Mouse (Mus musculus) kidney, embryonic 16.5 days (tissue): ENCODE results near the gene Hs3st6. TPM values are rescaled to one million over a fixed set of nuclear protein-coding genes. Genes with fewer than 3 reads are reported as not detected.
A peak's percentile ranks its signal among the peaks of the same experiment; 100 is the strongest.

Experiments used
- ATAC-seq: fragments of 200-750 bp; cut with Nextera tagmentation; 2 replicates; pipeline ENCODE4 v1.8.0; 2017; ENCODE audit warnings: moderate TSS enrichment; ENCODE audit not compliant: low FRiP score, low TSS enrichment
- H3K27ac ChIP-seq: fragments of 300-500 bp; sonication (generic); 2 replicates; pipeline ENCODE4 v1.5.1; 2014; ENCODE audit warnings: low read length
- H3K27me3 ChIP-seq: fragments of 300-500 bp; sonication (generic); 2 replicates; pipeline ENCODE4 v1.6.1; 2014; ENCODE audit warnings: low read length, control low read depth, mixed read lengths; ENCODE audit not compliant: insufficient read depth
- H3K36me3 ChIP-seq: fragments of 300-500 bp; sonication (generic); 2 replicates; pipeline ENCODE4 v1.6.1; 2014; ENCODE audit warnings: low read length, control low read depth, mixed read lengths; ENCODE audit not compliant: insufficient read depth
- H3K4me1 ChIP-seq: fragments of 300-500 bp; sonication (generic); 2 replicates; pipeline ENCODE4 v1.6.1; 2014; ENCODE audit warnings: low read length, control low read depth, mixed read lengths; ENCODE audit not compliant: insufficient read depth
- H3K4me2 ChIP-seq: fragments of 300-500 bp; sonication (generic); replicated peaks from 2 replicates; pipeline ENCODE4 v1.6.1; 2014; ENCODE audit warnings: low read depth, low read length
- H3K4me3 ChIP-seq: fragments of 300-500 bp; sonication (generic); 2 replicates; pipeline ENCODE4 v1.5.1; 2014; ENCODE audit warnings: mild to moderate bottlenecking, low read length
- H3K9ac ChIP-seq: fragments of 300-500 bp; sonication (generic); replicated peaks from 2 replicates; pipeline ENCODE4 v1.6.1; 2014; ENCODE audit warnings: low read length
- H3K9me3 ChIP-seq: fragments of 300-500 bp; sonication (generic); 2 replicates; pipeline ENCODE4 v1.6.1; 2016; ENCODE audit warnings: low read length, control low read depth
- WGBS: fragments of 180-500 bp; shearing (Covaris S2); extraction: QIAGEN DNeasy Blood & Tissue Kit; methylation state at CpG from one replicate; pipeline ENCODE4 v1.1.7; 2014; 5-methylcytosine and 5-hydroxymethylcytosine counted together
- polyA plus RNA-seq: library from polyadenylated mRNA; unstranded; fragments of >200 nt; fragmentation: Nextera tagmentation; extraction: Ambion mirVana; gene quantifications from 2 replicates; pipeline ENCODE4 v1.2.1, GENCODE M21; 2015

The Hs3st6 gene
- polyA plus RNA-seq, 1 experiment from 2014 or later, result 23.0 TPM

GRCm38 (mm10) chr17:24738238-24738637, 14.6 kb upstream of the Hs3st6 start:
- Histone ChIP-seq H3K4me1 (peaks cover 20% of the 10 kb centered on the region), H3K4me2 (no peak overlapping the region), H3K36me3 (0 out of 2 replicates have a peak, but pooled peaks cover 3% of the 10 kb centered on the region), H3K9me3 (no peaks in the 10 kb centered on the region), H3K9ac (no peak overlapping the region), H3K4me3 (no peak overlapping the region), H3K27me3 (no peaks in the 10 kb centered on the region), H3K27ac (no peak overlapping the region)
- WGBS, result 74% methylated on average over 4 of the region's 4 CpGs
- no peak for ATAC-seq

DNA sequence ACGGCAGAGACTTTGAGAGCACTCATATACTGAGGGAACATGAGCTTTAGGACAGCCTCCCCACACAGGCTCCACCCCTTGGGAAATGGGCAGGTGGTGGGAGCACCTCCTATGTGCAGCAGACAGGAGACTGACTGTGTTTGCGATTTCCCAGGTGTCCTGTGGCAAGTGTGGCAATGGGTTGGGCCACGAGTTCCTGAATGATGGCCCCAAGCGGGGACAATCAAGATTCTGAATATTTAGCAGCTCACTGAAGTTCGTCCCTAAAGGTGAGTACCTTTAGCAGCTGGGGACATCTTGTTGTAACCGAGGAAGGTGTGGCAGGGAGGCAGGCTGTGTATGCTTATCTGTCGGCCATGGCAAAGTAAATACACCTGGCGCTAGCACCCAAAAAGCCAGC, 12.9 kb upstream of the Hs3st6 start:
- Histone ChIP-seq H3K9me3 (no peaks in the 10 kb centered on the region), H3K9ac (no peak overlapping the region), H3K4me3 (no peak overlapping the region), H3K4me1 (peaks cover 20% of the 10 kb centered on the region), H3K36me3 (0 out of 2 replicates have a peak, but pooled peaks cover 3% of the 10 kb centered on the region), H3K4me2 (no peak overlapping the region), H3K27me3 (no peaks in the 10 kb centered on the region), H3K27ac (no peak overlapping the region)
- no peak for ATAC-seq
- 86% methylated on average over 8 of the region's 8 CpGs for WGBS

GRCm38 (mm10) chr17:24742307-24742706, 10.5 kb upstream of the Hs3st6 start:
- Histone ChIP-seq H3K9me3 (no peaks in the 10 kb centered on the region), H3K9ac (no peak overlapping the region), H3K4me3 (no peak overlapping the region), H3K4me1 (peaks cover 16% of the 10 kb centered on the region; the same call in 1 of the 2 replicates), H3K4me2 (no peak overlapping the region), H3K27ac (no peak overlapping the region), H3K36me3 (0 out of 2 replicates have a peak, but pooled peaks cover 3% of the 10 kb centered on the region), H3K27me3 (no peaks in the 10 kb centered on the region)
- no peak for ATAC-seq
- WGBS, result 72% methylated on average over 8 of the region's 8 CpGs

DNA sequence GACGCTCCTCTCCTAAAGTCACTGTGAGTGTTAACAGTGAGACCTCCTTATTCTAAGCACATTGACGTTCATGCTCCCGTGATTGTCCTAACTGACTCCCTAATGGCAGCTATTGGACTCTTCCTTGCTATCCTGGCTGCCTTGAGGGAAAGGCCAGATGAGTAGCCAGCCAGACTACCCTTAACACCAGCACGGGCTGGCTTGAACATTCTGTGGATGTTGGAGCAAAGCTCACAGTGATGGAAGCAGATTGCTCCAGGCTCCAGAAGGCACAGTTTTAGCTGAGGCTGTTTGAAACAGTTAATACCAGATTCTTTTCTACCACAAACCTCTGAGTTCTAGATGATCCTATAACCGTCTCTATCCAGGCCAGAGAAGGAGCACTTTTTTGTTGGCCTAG, 8.9 kb upstream of the Hs3st6 start:
- WGBS, result 72% methylated on average over 5 of the region's 5 CpGs
- Histone ChIP-seq H3K27ac (no peak overlapping the region), H3K4me3 (no peak overlapping the region), H3K27me3 (no peaks in the 10 kb centered on the region), H3K36me3 (0 out of 2 replicates have a peak, but pooled peaks cover 3% of the 10 kb centered on the region), H3K4me2 (no peak overlapping the region), H3K9ac (no peak overlapping the region), H3K9me3 (no peaks in the 10 kb centered on the region), H3K4me1 (peaks cover 8% of the 10 kb centered on the region; the same call in 1 of the 2 replicates)
- no peak for ATAC-seq

- Histone ChIP-seq H3K36me3 (0 out of 2 replicates have a peak, but pooled peaks cover 3% of the 10 kb centered on the region), H3K4me3 (no peak overlapping the region), H3K9ac (no peak overlapping the region), H3K4me2 (no peak overlapping the region), H3K27me3 (no peaks in the 10 kb centered on the region), H3K9me3 (no peaks in the 10 kb centered on the region), H3K4me1 (peaks cover 8% of the 10 kb centered on the region; the same call in 1 of the 2 replicates), H3K27ac (no peak overlapping the region)
- 77% methylated on average over 3 of the region's 3 CpGs for WGBS
- ATAC-seq, result no peak
Observed at GRCm38 (mm10) chr17:24744381-24744780, 8.4 kb upstream of the Hs3st6 start.

GRCm38 (mm10) chr17:24745526-24746497, 7.0 kb upstream of the Hs3st6 start:
- Histone ChIP-seq H3K9ac (no peak overlapping the region), H3K36me3 (no peaks in the 10 kb centered on the region), H3K4me3 (no peak overlapping the region), H3K4me2 (no peak overlapping the region), H3K27me3 (peaks cover 11% of the 10 kb centered on the region), H3K27ac (no peak overlapping the region), H3K9me3 (no peaks in the 10 kb centered on the region), H3K4me1 (peaks cover 8% of the 10 kb centered on the region; the same call in 1 of the 2 replicates)
- ATAC-seq, result peak; percentile 82
- WGBS, result 22% methylated on average over 7 of the region's 7 CpGs

GRCm38 (mm10) chr17:24746986-24747385, 5.8 kb upstream of the Hs3st6 start:
- Histone ChIP-seq H3K9me3 (no peaks in the 10 kb centered on the region), H3K27ac (no peak overlapping the region), H3K4me3 (no peak overlapping the region), H3K9ac (no peak overlapping the region), H3K27me3 (peaks cover 22% of the 10 kb centered on the region), H3K4me1 (peaks cover 8% of the 10 kb centered on the region; the same call in 1 of the 2 replicates), H3K36me3 (no peaks in the 10 kb centered on the region), H3K4me2 (no peak overlapping the region)
- ATAC-seq, result peak; percentile 55; the same call in 1 of the 2 replicates
- 37% methylated on average over 4 of the region's 4 CpGs for WGBS

DNA sequence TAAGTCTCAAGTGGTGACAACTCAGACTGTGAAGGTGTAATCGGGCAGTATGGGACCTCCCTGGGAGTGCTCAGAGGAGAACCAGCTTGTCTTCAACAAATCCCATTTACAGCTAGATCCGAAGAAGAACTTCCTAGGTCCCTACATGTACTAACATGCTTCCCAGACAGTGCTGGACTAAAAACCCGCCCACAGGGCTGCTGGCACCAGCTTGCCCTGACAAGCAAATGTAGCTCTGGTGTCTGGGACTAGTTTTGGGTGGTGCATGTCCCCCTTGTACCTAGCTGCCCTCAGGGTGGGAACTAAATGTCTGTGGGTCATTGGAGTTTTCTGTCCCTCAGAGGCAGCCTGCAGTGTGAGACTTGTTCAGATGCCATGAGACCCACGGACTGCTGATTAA, 1.3 kb upstream of the Hs3st6 start:
- no peak overlapping the region for H3K27ac ChIP-seq
- H3K36me3 ChIP-seq, result no peaks in the 10 kb centered on the region
- H3K27me3 ChIP-seq, result peaks cover 52% of the 10 kb centered on the region
- no peak overlapping the region for H3K4me3 ChIP-seq
- H3K4me2 ChIP-seq, result no peak overlapping the region
- ATAC-seq, result no peak
- no peaks in the 10 kb centered on the region for H3K9me3 ChIP-seq
- 35% methylated on average over 4 of the region's 4 CpGs for WGBS
- peaks cover 30% of the 10 kb centered on the region for H3K4me1 ChIP-seq
- H3K9ac ChIP-seq, result no peak overlapping the region

DNA sequence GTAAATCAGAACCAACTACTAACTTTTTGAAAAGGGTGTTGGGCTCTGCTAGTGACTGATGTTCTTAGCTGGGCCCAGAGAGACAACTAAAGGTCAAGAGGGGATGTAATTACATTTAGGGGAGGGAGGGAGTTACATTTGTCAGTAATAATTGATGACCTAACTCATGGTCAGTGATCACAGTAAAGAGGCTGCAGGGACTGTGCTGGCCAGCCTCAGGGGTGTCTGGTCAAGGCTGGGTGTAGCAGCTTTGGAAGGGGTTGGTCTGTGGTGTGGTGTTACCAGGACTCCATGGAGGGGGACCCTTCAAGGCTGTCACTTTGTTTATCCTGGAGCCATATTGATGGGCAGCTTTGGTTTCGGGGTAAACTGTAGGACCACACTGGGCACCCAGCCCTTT, 4.6 kb downstream of the Hs3st6 start:
- H3K36me3 ChIP-seq, result no peaks in the 10 kb centered on the region
- peaks cover 27% of the 10 kb centered on the region for H3K27me3 ChIP-seq
- H3K4me3 ChIP-seq, result no peak overlapping the region
- peaks cover 37% of the 10 kb centered on the region for H3K4me1 ChIP-seq
- H3K27ac ChIP-seq, result no peak overlapping the region
- no peaks in the 10 kb centered on the region for H3K9me3 ChIP-seq
- H3K4me2 ChIP-seq, result no peak overlapping the region
- ATAC-seq, result 0 out of 2 replicates have a peak, but pooled peaks have one; percentile 32
- H3K9ac ChIP-seq, result no peak overlapping the region
- 78% methylated on average over 1 of the region's 1 CpGs for WGBS

DNA sequence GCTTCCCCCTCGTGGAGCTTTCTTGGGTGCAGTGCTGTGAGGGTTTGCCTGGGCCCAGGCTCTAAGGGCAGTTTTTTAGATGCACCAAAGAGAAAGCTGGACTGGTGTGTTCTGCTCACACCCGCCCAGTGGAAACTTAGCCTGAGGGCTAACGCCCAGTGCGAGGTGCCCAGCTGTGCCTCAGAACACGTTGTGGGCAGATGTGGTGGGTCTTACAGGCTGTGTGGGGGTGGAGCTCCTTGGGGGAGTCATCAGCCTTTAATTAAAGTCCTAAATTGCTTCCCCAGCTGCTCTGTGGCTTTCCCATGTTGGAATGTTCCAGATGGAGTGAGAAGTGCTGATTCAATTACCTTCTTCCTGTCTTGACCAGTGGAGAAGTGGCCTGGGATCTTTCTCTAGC, 8.3 kb downstream of the Hs3st6 start:
- no peak overlapping the region for H3K4me3 ChIP-seq
- H3K27ac ChIP-seq, result peak overlapping the region; percentile 81
- 30% methylated on average over 5 of the region's 5 CpGs for WGBS
- no peaks in the 10 kb centered on the region for H3K27me3 ChIP-seq
- H3K9me3 ChIP-seq, result no peaks in the 10 kb centered on the region
- peak; percentile 63 for ATAC-seq
- no peak overlapping the region for H3K9ac ChIP-seq
- H3K4me2 ChIP-seq, result no peak overlapping the region
- no peaks in the 10 kb centered on the region for H3K36me3 ChIP-seq
- peaks cover 42% of the 10 kb centered on the region for H3K4me1 ChIP-seq
